Mouse (Mus musculus): ENCODE measurements at regions not wholly inside any gene's neighbourhood (a gene's known extent, or its start where the extent isn't known, plus 50 kb on each side); places are given as distances from the start of the nearest gene placed in this dataset.

DNA sequence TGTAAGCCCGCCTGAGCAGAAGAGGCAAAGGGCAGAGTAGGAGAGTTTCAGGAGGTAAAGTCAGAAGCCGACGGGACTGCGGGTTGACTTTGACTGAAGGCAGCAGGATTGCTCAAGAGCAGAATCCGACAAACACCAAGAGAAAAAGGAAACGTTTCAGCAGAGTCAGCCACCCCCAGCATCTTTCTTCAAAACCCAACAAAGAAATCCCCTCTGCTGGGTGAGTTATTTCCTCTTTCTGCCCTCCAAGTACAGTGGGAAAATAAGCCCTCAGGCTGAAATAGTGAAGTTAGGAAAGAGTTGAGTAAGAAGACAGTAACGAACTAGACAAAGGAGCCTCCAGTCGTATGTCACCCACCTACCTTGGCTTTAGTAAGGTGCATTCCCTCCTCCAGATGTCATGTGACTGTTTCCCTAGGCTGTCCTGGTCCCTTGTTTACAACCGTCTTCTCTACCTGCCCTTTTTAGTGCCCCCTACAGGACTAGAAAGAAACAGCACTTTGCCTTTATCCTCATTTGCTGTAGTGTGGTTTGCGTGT is 196.9 kb downstream of the Dusp6 start:
- peak; percentile 91 for DNase-seq (ENCODE audit: extremely low read depth, low read depth, low spot score)

DNA sequence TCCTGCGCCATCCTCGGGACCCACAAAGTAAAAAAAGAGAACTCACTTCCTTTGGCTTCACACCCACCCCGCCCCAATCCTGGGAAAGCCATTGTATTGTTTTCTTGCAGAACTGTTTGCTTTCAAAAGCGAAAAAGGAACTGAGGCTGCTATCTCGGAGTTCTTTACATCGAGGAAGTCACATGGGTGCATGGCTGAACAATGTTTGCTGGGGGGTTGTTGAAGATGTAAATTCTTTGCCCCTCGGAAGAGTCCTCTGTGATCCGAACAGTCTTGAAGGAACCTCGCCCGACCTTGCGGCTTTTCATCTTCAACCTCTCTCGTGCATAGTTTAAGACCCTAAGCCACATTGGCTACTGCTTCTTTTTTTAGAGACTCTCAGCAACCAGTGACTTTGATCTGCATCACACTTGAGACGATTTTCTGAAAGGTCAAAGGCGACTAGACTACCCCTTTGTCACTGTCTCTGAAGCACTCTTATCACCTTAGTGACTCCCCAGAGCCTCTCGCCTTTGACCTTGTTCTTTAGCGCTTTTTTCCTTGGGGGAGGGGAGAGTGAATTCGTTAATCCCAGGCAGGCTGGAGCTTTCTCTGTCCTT is 197.9 kb downstream of the Dusp6 start:
- DNase-seq (ENCODE audit: extremely low read depth, low read depth, low spot score) = no peak

DNA sequence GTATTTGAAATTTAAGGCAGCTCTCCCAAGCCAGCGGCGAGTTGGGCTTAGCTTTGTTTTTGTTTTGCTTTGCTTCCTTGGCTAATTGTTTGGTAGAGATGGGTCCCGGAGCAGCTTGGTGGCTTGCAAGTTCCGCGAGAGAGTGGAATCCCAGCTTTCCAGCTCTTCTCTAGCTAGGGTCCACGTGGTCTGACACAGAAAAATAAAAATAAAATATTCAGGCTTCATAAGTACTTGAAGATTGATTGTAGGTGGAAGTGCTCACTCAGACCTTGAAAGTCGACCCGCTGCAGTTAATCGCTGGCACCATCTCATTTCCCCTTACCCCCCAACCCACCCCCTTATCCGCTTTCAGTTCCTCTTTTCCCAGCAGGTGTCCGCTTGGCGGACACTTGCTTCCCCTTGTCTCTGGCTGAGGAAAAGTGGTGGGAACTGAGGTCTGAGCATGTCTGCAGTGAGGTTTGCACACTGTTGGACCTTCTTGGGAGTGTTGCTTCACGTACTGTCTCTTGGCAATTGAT is 198.5 kb downstream of the Dusp6 start:
- DNase-seq (ENCODE audit: extremely low read depth, low read depth, low spot score) = no peak

GRCm38 (mm10) chr10:99466695-99467094 is 203.7 kb downstream of the Dusp6 start:
- DNase-seq (ENCODE audit: extremely low read depth, low read depth, low spot score) = no peak

DNA sequence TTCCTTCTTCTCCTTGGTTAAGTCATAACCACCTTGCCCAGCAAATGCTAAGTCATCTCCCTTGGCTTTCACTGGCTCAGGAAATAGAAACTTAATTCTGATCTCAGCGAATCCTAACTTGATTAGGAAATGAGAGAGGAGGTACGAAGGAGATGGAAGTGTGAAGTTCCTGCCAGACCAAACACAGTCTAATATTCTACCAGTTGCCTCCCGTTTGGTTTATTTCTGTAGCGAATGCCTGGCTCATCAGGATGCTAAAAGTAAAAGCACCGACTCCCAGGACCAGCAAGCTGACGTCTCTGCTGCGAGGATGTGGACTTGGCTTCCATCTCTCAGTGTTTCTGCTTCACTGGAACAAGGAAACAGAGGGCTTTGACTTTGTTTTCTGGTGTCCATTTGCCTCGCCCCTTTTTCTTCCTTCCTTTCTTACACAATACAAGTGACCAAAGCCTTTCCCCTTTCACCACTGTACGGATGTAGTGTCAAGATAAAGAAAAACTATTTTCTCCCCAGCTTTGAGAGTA is 204.3 kb downstream of the Dusp6 start:
- DNase-seq (ENCODE audit: extremely low read depth, low read depth, low spot score) = no peak

DNA sequence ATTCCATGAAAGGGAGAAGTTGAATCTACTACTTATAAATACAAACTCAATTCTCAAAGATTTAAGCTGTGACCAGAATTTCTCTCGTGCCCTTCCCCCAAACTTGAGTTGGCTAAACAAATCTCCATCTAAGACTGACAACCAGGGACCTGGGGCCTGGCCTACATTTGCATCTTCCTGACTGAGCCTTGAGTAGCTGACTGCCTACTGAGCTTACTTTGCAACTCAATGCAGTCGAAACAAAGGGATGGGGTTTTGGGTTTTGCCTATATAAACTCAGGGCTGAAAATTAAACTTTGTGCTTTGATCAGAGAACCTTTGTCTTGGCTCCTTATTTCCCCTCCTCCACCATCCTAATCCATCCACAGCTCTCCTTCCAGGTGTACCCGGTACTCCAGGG is 205.9 kb downstream of the Dusp6 start:
- DNase-seq (ENCODE audit: extremely low read depth, low read depth, low spot score) = no peak

DNA sequence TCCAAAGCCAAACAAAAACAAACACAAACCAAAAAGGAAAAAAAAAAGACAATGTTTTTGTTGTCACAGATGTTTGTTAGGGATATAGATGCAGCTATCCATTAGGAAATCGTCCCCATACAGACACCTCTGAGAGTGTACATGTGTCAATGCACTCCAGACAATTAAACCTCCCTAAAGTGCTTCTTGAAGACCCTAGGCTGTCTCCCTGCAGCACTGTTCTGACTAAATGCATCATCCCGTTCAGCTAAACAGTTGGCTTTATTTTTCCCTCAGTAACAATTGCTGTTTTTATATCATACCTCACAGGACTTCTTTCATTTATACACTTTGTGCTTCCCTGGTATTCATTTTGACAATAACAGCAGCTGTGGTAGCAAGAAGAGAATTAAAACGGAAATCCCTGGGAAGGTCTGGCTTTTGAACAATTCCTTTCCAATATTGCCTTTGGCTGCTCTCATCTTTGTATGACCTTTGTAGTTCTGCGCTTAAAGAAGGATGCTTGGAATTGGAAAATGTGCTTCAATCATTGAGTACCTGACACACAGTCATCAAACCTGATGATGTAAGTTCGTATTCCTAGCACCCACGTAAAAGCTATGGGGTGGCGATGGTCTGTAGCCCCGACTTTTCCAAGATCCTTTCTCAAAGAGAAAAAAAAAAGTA is 208.9 kb downstream of the Dusp6 start:
- no peak for DNase-seq (ENCODE audit: extremely low read depth, low read depth, low spot score)

GRCm38 (mm10) chr10:99472806-99473205 is 209.8 kb downstream of the Dusp6 start:
- no peak for DNase-seq (ENCODE audit: extremely low read depth, low read depth, low spot score)

GRCm38 (mm10) chr10:99473758-99474157 is 210.7 kb downstream of the Dusp6 start:
- DNase-seq (ENCODE audit: extremely low read depth, low read depth, low spot score) = no peak

DNA sequence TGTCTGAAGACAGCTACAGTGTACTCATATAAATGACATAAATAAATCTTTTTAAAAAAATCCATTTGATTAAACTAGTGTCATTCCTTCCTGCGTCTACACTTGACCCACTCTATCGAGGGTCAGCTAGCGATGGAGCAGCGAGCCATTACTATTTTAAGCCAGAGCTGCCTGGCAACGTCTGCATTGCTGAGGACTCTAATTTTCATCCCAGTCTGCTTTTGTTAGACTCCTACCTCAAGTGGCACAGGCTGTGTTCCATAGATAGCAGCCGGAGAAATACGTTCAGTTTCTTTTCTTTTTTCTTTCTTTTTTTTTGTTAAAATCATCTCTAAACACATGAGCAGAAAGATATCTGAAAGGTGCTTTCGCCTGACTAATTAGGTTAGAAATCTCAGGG is 211.5 kb downstream of the Dusp6 start:
- no peak for DNase-seq (ENCODE audit: extremely low read depth, low read depth, low spot score)

DNA sequence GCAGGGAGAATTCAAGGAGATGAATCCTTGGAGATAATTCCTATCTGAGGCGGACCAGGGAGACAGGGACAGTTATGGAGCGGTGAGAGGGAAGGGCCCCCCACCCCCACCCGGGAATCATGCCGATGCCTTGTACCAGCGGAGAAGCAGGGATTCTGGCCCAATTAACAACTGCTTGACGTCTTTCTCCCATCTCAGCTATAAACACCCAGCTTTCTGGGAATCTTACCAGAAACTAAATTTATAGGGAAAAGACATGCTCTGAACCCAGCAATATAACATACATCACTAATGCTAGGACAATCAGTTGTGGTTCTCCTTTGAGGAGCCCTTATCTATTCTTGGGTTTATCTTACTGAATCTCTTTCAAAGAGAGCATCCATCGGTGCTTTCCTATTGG is 213.2 kb downstream of the Dusp6 start:
- no peak for DNase-seq (ENCODE audit: extremely low read depth, low read depth, low spot score)

DNA sequence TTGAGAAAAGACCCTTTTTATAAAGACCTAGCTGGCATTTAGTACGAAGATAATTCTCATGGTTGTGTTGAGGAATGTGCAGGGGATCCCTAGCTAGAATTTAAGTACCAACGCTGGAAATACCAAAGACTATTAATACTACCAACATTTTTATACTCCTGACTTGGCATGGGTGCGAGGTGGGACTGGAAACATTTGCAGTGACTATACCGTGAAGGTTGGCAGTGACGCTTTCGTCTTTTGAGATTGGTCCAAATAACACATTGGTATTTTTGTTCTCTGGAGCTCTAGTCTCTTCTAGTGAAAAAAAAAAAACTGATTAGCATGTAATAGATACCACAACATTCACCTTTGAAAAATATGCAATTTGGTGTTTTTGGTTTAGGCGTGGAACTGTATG is 213.7 kb downstream of the Dusp6 start:
- no peak for DNase-seq (ENCODE audit: extremely low read depth, low read depth, low spot score)

DNA sequence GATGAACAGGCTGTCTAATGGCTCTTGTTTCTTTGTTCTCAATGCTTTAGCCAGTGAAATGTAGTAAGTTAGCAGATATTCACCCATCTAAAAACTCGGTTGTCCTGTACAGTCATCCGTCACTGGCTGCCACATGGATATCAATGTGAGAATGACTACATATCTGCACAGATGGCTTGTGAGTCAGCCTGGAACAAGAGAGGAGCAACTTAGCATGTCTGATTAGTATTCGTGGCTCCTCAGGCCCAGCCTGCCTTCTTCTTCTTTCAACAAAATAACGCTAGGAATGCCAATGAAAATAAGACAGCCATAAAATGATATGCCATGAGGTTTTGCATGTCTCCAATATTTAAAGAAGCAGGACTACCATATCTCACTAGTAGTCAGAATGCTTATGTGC is 217.5 kb downstream of the Dusp6 start:
- no peak for DNase-seq (ENCODE audit: extremely low read depth, low read depth, low spot score)

DNA sequence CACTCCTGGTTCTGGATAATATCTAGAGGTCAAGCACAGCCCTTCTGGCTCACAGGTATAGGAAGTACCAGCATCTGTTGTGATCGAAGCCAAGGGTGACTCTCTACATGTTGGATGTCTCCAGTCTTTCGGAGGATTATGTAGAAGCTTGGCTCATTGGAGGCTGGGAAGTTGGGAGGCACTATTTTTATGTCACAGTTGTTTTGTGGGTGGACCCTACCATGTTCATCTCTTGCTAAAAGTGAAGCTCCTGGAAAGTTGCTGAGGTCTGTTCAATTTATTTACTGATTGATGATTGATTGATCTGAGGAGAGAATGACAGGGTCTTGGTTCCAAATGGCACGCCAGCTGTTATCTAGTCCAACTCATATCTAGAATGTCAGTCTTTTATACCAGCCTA is 219.0 kb downstream of the Dusp6 start:
- DNase-seq (ENCODE audit: extremely low read depth, low read depth, low spot score) = no peak

DNA sequence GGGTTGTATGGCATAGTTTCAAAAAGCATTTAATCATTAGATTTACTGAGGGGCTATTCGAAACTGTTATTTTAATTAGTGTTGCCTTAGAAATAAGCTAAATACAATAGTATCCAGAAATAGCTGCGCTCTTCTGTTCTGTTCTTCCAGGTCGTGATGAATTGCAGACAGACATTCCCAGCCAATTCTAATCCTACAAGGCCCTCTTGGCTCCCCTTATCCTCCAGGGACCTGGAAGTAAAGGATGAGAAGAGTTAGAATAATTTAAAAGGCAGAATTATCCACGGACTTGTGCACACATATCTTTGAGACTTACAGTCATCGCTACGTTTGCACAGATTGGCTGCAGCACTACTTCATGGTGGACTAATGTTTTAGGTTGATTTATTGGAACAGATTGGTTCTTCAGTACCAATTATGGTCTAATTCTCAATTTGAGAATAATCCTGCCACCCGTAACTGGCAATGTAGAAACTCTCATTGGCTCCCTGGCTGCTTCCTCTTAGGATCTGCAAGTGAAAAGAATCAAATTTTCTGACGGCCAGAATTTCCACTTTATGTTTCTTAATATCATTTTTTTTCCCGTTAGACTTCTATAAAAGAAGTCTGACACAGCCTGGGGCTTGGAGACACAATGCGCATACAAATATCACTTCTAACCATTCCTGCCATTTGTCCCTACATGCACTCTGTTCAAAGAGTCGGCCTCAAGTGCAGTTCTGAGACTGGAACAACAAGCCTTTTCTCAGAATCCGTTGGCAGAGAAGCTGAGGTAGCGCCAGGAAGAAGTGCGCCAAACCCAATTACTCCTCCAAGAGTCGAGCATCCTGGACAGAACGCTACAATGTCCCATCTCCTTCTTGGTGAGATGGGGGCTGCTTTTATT is 225.4 kb downstream of the Dusp6 start:
- DNase-seq (ENCODE audit: extremely low read depth, low read depth, low spot score) = no peak

GRCm38 (mm10) chr10:99511514-99512237 is 247.8 kb downstream of the Csl start:
- no peak for DNase-seq (ENCODE audit: extremely low read depth, low read depth, low spot score)

GRCm38 (mm10) chr10:99517944-99518343 is 241.5 kb downstream of the Csl start:
- DNase-seq (ENCODE audit: extremely low read depth, low read depth, low spot score) = no peak

GRCm38 (mm10) chr10:99519479-99519878 is 240.0 kb downstream of the Csl start:
- DNase-seq (ENCODE audit: extremely low read depth, low read depth, low spot score) = no peak

- DNase-seq (ENCODE audit: extremely low read depth, low read depth, low spot score) = no peak
These were observed 235.6 kb downstream of the Csl start for GRCm38 (mm10) chr10:99523817-99524216.

Data from fat pad, adult 2 months (tissue).